Mouse (Mus musculus) CH12.LX (cell line): ENCODE data around the gene Socs1. TPM values are rescaled to one million over a fixed set of nuclear protein-coding genes. Genes with fewer than 3 reads are reported as not detected.

ENCODE experiments used
- DNase-seq: peaks from one replicate; pipeline ENCODE4 v3.0.0-alpha.2; 2013; ENCODE audit errors: extremely low read depth
- H3K27ac ChIP-seq: 2 replicates; pipeline ENCODE4 v1.5.1; 2012; ENCODE audit warnings: low read depth, mild to moderate bottlenecking, control low read depth, moderate library complexity; ENCODE audit not compliant: insufficient read depth
- H3K27me3 ChIP-seq: replicated peaks from 2 replicates; pipeline ENCODE3; 2012; ENCODE audit warnings: inconsistent platforms
- H3K36me3 ChIP-seq, 2 experiments: replicated peaks in 1 of 2; 2 replicates each; pipeline versions ENCODE3 to v1.6.1; 2012; ENCODE audit warnings: inconsistent platforms in 1 of 2, low read length in 1 of 2, mild to moderate bottlenecking in 1 of 2, mixed read lengths in 1 of 2, moderate library complexity in 1 of 2; ENCODE audit not compliant: control insufficient read depth in 1 of 2, insufficient read depth in 1 of 2
- H3K4me1 ChIP-seq, 2 experiments: 2 replicates each; pipeline ENCODE4 v1.6.1; 2012; ENCODE audit warnings: inconsistent platforms in 1 of 2, moderate library complexity in 1 of 2; ENCODE audit not compliant: insufficient read depth in 2 of 2, control insufficient read depth in 1 of 2
- H3K4me2 ChIP-seq: 2 replicates; pipeline ENCODE4 v1.6.1; 2012; ENCODE audit warnings: low read depth, mild to moderate bottlenecking, control low read depth; ENCODE audit not compliant: poor library complexity, insufficient read depth, severe bottlenecking
- H3K4me3 ChIP-seq, 3 experiments: fragments of 150-350 bp in 1 of 3; sonication (generic) in 1 of 3; replicated peaks in 1 of 3; 2 replicates each; pipeline versions ENCODE3 to v1.5.1; 2011 to 2012; ENCODE audit warnings: low read depth in 2 of 3, low read length in 2 of 3, mild to moderate bottlenecking in 2 of 3, moderate library complexity in 2 of 3, control low read depth in 1 of 3, improper control_type of control experiment in 1 of 3, inconsistent platforms in 1 of 3, mixed read lengths in 1 of 3; ENCODE audit not compliant: poor library complexity in 1 of 3
- H3K79me2 ChIP-seq: replicated peaks from 2 replicates; pipeline ENCODE4 v1.6.1; 2012; ENCODE audit warnings: mild to moderate bottlenecking, moderate library complexity; ENCODE audit not compliant: control insufficient read depth, poor library complexity, insufficient read depth, severe bottlenecking; ENCODE audit errors: extremely low read depth
- H3K9ac ChIP-seq: 2 replicates; pipeline ENCODE4 v1.6.1; 2012; ENCODE audit warnings: low read depth, mild to moderate bottlenecking, control low read depth, moderate library complexity; ENCODE audit not compliant: insufficient read depth
- H3K9me3 ChIP-seq: replicated peaks from 2 replicates; pipeline ENCODE3; 2012; ENCODE audit warnings: low read length, inconsistent platforms, mixed read lengths
- BHLHE40 ChIP-seq: IDR thresholded peaks from 2 replicates; pipeline ENCODE4 v1.6.1; 2011; ENCODE audit warnings: mild to moderate bottlenecking, low read depth, low read length, improper control_type of control experiment
- CHD1 ChIP-seq: IDR thresholded peaks from 2 replicates; pipeline ENCODE4 v1.6.1; 2012; ENCODE audit warnings: low read depth, low read length, improper control_type of control experiment, inconsistent platforms
- CHD2 ChIP-seq: IDR thresholded peaks from 2 replicates; pipeline ENCODE4 v1.6.1; 2011; ENCODE audit warnings: low read length, improper control_type of control experiment
- CTCF ChIP-seq, 2 experiments: IDR thresholded peaks in 1 of 2; conservative IDR thresholded peaks in 1 of 2; 2 replicates each; pipeline ENCODE4 v1.5.1; 2011 to 2012; ENCODE audit warnings: low read depth in 2 of 2, low read length in 2 of 2, improper control_type of control experiment in 1 of 2, inconsistent platforms in 1 of 2, mild to moderate bottlenecking in 1 of 2, moderate library complexity in 1 of 2
- EP300 ChIP-seq: IDR thresholded peaks from 2 replicates; pipeline ENCODE4 v1.6.1; 2011; ENCODE audit warnings: low read length, improper control_type of control experiment
- ETS1 ChIP-seq: conservative IDR thresholded peaks from 2 replicates; pipeline ENCODE4 v1.6.1; 2012; ENCODE audit warnings: low read depth, mild to moderate bottlenecking, inconsistent platforms, low read length, improper control_type of control experiment, moderate library complexity
- HCFC1 ChIP-seq: IDR thresholded peaks from 2 replicates; pipeline ENCODE4 v1.6.1; 2012; ENCODE audit warnings: low read depth, mild to moderate bottlenecking, inconsistent platforms, low read length, improper control_type of control experiment
- JUND ChIP-seq: conservative IDR thresholded peaks from 2 replicates; pipeline ENCODE4 v1.6.1; 2011; ENCODE audit warnings: low read depth, low read length, improper control_type of control experiment
- MAFK ChIP-seq: IDR thresholded peaks from 2 replicates; pipeline ENCODE4 v1.6.1; 2011; ENCODE audit warnings: low read length, improper control_type of control experiment; ENCODE audit not compliant: insufficient replicate concordance
- MYC ChIP-seq: IDR thresholded peaks from 2 replicates; pipeline ENCODE4 v1.6.1; 2011; ENCODE audit warnings: low read depth, mild to moderate bottlenecking, improper control_type of control experiment, low read length
- PAX5 ChIP-seq: IDR thresholded peaks from 2 replicates; pipeline ENCODE4 v1.6.1; 2012; ENCODE audit warnings: low read length, inconsistent platforms, mixed read lengths
- RAD21 ChIP-seq: IDR thresholded peaks from 2 replicates; pipeline ENCODE4 v1.6.1; 2011; ENCODE audit warnings: low read depth, mild to moderate bottlenecking, low read length, improper control_type of control experiment, moderate library complexity
- SMC3 ChIP-seq: IDR thresholded peaks from 2 replicates; pipeline ENCODE4 v1.6.1; 2011; ENCODE audit warnings: low read depth, low read length, improper control_type of control experiment
- TCF12 ChIP-seq: IDR thresholded peaks from 2 replicates; pipeline ENCODE4 v1.6.1; 2014; ENCODE audit warnings: low read depth, mild to moderate bottlenecking, inconsistent platforms, low read length, improper control_type of control experiment
- ZC3H11A ChIP-seq: IDR thresholded peaks from 2 replicates; pipeline ENCODE4 v1.6.1; 2012; ENCODE audit warnings: low read depth, mild to moderate bottlenecking, inconsistent platforms, low read length, improper control_type of control experiment
- ZKSCAN1 ChIP-seq: IDR thresholded peaks from 2 replicates; pipeline ENCODE4 v1.6.1; 2012; ENCODE audit warnings: low read depth, inconsistent platforms, low read length, improper control_type of control experiment, borderline replicate concordance
- ZNF384 ChIP-seq: IDR thresholded peaks from 2 replicates; pipeline ENCODE4 v1.6.1; 2012; ENCODE audit warnings: low read depth, low read length, improper control_type of control experiment, inconsistent platforms
- dilution Hi-C: fragments of 300-500 bp; cut with MboI; formaldehyde crosslinking; loops from 2 replicates; pipeline ENCODE4 v1.14.3; 2020; ENCODE audit warnings: low sequenced_read_pairs; ENCODE audit not compliant: extremely low pct_unique_long_range_greater_than_20kb, extremely low pct_ligation_motif_present
- in situ Hi-C: fragments of 300-500 bp; cut with MboI; formaldehyde crosslinking; loops from 3 replicates; pipeline ENCODE4 v1.14.3; 2019; ENCODE audit warnings: low sequenced_read_pairs, low pct_ligation_motif_present, low pct_unique_long_range_greater_than_20kb, mixed read lengths
- polyA plus RNA-seq: library from polyadenylated mRNA; unstranded; fragments of >175 nt; gene quantifications from 2 replicates; pipeline ENCODE4 v1.2.1, GENCODE M21; 2012; ENCODE audit warnings: low read depth; ENCODE audit not compliant: insufficient read length
- total RNA-seq, 2 experiments: library from RNA; depleted of rRNA; stranded (reverse); fragments of 300-350 nt in 1 of 2; fragments of >200 nt in 1 of 2; gene quantifications; 2 replicates each; pipeline ENCODE4 v1.2.3; 2012 to 2014

Gene Socs1
- total and polyA plus RNA-seq, 3 experiments: 18.8 to 29.1 (median 27.6) TPM

GRCm38 (mm10) chr16:10788271-10788670 lies 2.9 kb upstream of the Socs1 start, which contains the start of gene Tnp2:
TSS of gene Tnp2 (minus strand) at chr16:10788660.
- no peak within 1 kb of the TSS for H3K27ac ChIP-seq
- dilution Hi-C loops: no loop called here
- H3K9ac ChIP-seq: no peak within 1 kb of the TSS
- H3K4me3 ChIP-seq: no peak within 1 kb of the TSS
- peaks cover 14% of the 10 kb centered on the region for H3K79me2 ChIP-seq
- in situ Hi-C loops: loop anchor here (5.0 kb wide), 2 partner anchors 121 to 216 kb away; no protein-coding TSS in a partner anchor
- no peaks in the 10 kb centered on the region for H3K9me3 ChIP-seq
- peaks cover 28 to 37% of the 10 kb centered on the region in 2 experiments for H3K4me1 ChIP-seq
- no peak within 1 kb of the TSS for H3K4me2 ChIP-seq
- DNase-seq: peak; percentile 44
- TF ChIP-seq HCFC1 (no peak), EP300 (no peak), TCF12 (peak; percentile 52; the same call in 1 of the 2 replicates), BHLHE40 (0 out of 2 replicates have a peak, but pooled peaks have one; percentile 18), PAX5 (no peak), CHD1 (no peak), ETS1 (0 out of 2 replicates have a peak, but pooled peaks have one; percentile 19), CHD2 (0 out of 2 replicates have a peak, but pooled peaks have one; percentile 25)
- H3K27me3 ChIP-seq: no peaks in the 10 kb centered on the region
- H3K36me3 ChIP-seq: peaks cover 0 to 11% of the 10 kb centered on the region in 2 experiments

- Histone ChIP-seq H3K36me3 (peaks cover 0 to 18% of the 10 kb centered on the region in 2 experiments), H3K4me2 (no peak overlapping the region), H3K4me1 (peaks cover 28 to 40% of the 10 kb centered on the region in 2 experiments), H3K27ac (no peak overlapping the region)
- DNase-seq: no peak
- peak; percentile 85 for TF ChIP-seq ZNF384
- TF ChIP-seq MAFK: peak; percentile 79; the same call in 1 of the 2 replicates
- TF ChIP-seq MYC: no peak
- no peak for TF ChIP-seq BHLHE40
- no peak for TF ChIP-seq ZKSCAN1
- TF ChIP-seq SMC3: peak; percentile 7; the same call in 1 of the 2 replicates
- no peak for TF ChIP-seq ZC3H11A
- TF ChIP-seq RAD21: peak; percentile 16
- no peak for TF ChIP-seq JUND
- peak in 1 of 2 experiments; percentile 51; a peak in 2 of 4 replicates for TF ChIP-seq CTCF (conservative IDR thresholded peaks at IDR 0.05 in 1 of 2, IDR thresholded peaks at IDR 0.05 in 1 of 2; ENCODE audit: low read depth in 2 of 2, low read length in 2 of 2)
- TF ChIP-seq, all 38 proteins: peak for 5
- Histone ChIP-seq H3K4me3 (no peak overlapping the region), H3K9me3 (no peaks in the 10 kb centered on the region), H3K9ac (no peak overlapping the region), H3K27me3 (no peaks in the 10 kb centered on the region), H3K79me2 (peaks cover 16% of the 10 kb centered on the region)
- dilution Hi-C loops: no loop called here
- in situ Hi-C loops: loop anchor here (5.0 kb wide), 2 partner anchors 120 to 215 kb away; no protein-coding TSS in a partner anchor
Observed at GRCm38 (mm10) chr16:10787548-10788058, 2.3 kb upstream of the Socs1 start.
